Mouse (Mus musculus) G1E (cell line): ENCODE results near the gene Ccdc77. TPM values are rescaled to one million over a fixed set of nuclear protein-coding genes. Genes with fewer than 3 reads are reported as not detected.

Source experiments
- ATAC-seq: 2 replicates; pipeline ENCODE4 v1.8.0; 2016; ENCODE audit warnings: mild to moderate bottlenecking; ENCODE audit not compliant: insufficient number of reproducible peaks, poor library complexity, low FRiP score, severe bottlenecking; ENCODE audit errors: extremely low read depth
- DNase-seq: peaks from one replicate; pipeline ENCODE4 v3.0.0; 2012; ENCODE audit warnings: low spot score
- H3K27me3 ChIP-seq: 2 replicates; pipeline ENCODE4 v1.6.1; 2012; ENCODE audit warnings: mild to moderate bottlenecking, low read length, inconsistent platforms; ENCODE audit not compliant: insufficient read depth
- H3K36me3 ChIP-seq: replicated peaks from 2 replicates; pipeline ENCODE3; 2012; ENCODE audit warnings: mild to moderate bottlenecking, inconsistent platforms
- H3K4me1 ChIP-seq: 2 replicates; pipeline ENCODE4 v1.6.1; 2012; ENCODE audit warnings: low read depth, low read length, inconsistent platforms, mixed read lengths; ENCODE audit not compliant: insufficient read depth
- H3K4me3 ChIP-seq: 2 replicates; pipeline ENCODE4 v1.5.1; 2012; ENCODE audit warnings: low read depth, mild to moderate bottlenecking, inconsistent platforms, low read length, moderate library complexity, mixed read lengths
- H3K9me3 ChIP-seq: replicated peaks from 2 replicates; pipeline ENCODE4 v1.6.1; 2012; ENCODE audit warnings: inconsistent platforms
- CTCF ChIP-seq: IDR thresholded peaks from 2 replicates; pipeline ENCODE4 v1.5.1; 2012; ENCODE audit warnings: low read depth, low read length, inconsistent platforms, mixed read lengths
- GATA1 ChIP-seq: IDR thresholded peaks from 2 replicates; pipeline ENCODE4 v1.6.1; 2012; ENCODE audit warnings: borderline replicate concordance, low read length, inconsistent platforms, mixed read lengths
- GATA2 ChIP-seq: IDR thresholded peaks from 2 replicates; pipeline ENCODE4 v1.6.1; 2012; ENCODE audit warnings: low read depth, low read length, inconsistent platforms, borderline replicate concordance
- POLR2AphosphoS5 ChIP-seq: IDR thresholded peaks from 2 replicates; pipeline ENCODE4 v1.6.1; 2012; ENCODE audit warnings: low read depth, low read length, inconsistent platforms; ENCODE audit not compliant: insufficient replicate concordance
- TAL1 ChIP-seq: conservative IDR thresholded peaks from 2 replicates; pipeline ENCODE4 v1.6.1; 2012; ENCODE audit warnings: low read depth, low read length, inconsistent platforms, mixed read lengths
- polyA plus RNA-seq: library from polyadenylated mRNA; stranded (reverse); fragments of >175 nt; gene quantifications from 2 replicates; pipeline ENCODE4 v1.2.3, GENCODE M21; 2012
- total RNA-seq, 2 experiments: library from RNA; stranded (forward) in 1 of 2; stranded (reverse) in 1 of 2; fragments of 200-1000 nt in 1 of 2; fragments of >200 nt in 1 of 2; fragmentation: Nextera tagmentation in 1 of 2; gene quantifications; 2 replicates each; pipeline ENCODE4 v1.2.3; 2014 to 2017

Gene Ccdc77
- total and polyA plus RNA-seq, 3 experiments, result 3.4 to 33.6 (median 31.9) TPM

DNA sequence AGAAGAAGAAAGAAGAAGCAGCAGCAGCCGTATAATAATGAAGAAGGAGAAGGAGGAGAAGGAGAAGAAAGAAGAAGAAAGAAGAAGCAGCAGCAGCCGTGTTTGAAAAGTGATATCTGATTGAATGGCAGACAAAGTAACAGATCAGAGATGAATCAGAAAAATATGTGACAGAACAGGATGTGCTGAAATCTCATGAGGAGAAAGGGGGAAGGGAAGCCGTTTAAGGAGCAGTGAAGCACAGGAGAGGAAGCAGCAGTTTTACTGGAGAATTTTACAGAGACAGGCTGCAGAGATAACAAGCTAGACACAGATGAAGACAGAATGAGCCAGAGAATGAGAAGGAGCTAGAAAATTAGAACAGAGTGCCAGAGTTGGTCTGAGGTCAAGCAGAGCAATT lies 15.2 kb downstream of the Ccdc77 start:
- ATAC-seq, result no peak; the same call in 1 of the 2 replicates
- no peak for TF ChIP-seq GATA1
- TF ChIP-seq CTCF, result no peak
- TF ChIP-seq GATA2, result no peak
- no peak for TF ChIP-seq POLR2AphosphoS5
- TF ChIP-seq TAL1, result no peak

GRCm38 (mm10) chr6:120343992-120344391 lies 20.2 kb downstream of the Ccdc77 start:
- H3K4me3 ChIP-seq, result no peak overlapping the region
- no peaks in the 10 kb centered on the region for H3K27me3 ChIP-seq
- no peak for ATAC-seq
- peaks cover 92% of the 10 kb centered on the region for H3K36me3 ChIP-seq
- DNase-seq, result no peak
- no peaks in the 10 kb centered on the region for H3K9me3 ChIP-seq
- TF ChIP-seq GATA2, result no peak
- TF ChIP-seq GATA1, result no peak
- no peak for TF ChIP-seq CTCF
- H3K4me1 ChIP-seq, result peaks cover 2% of the 10 kb centered on the region; the same call in 1 of the 2 replicates

More for the DNA sequence above, 15.2 kb downstream of the Ccdc77 start:
- no peak for DNase-seq
- H3K27me3 ChIP-seq, result no peaks in the 10 kb centered on the region
- no peak overlapping the region for H3K4me3 ChIP-seq
- no peaks in the 10 kb centered on the region for H3K9me3 ChIP-seq
- peaks cover 6% of the 10 kb centered on the region; the same call in 1 of the 2 replicates for H3K4me1 ChIP-seq
- peaks cover 86% of the 10 kb centered on the region for H3K36me3 ChIP-seq

- ATAC-seq, result no peak
- Histone ChIP-seq H3K9me3 (no peaks in the 10 kb centered on the region), H3K36me3 (peaks cover 90% of the 10 kb centered on the region), H3K4me1 (no peaks in the 10 kb centered on the region), H3K4me3 (no peak overlapping the region), H3K27me3 (no peaks in the 10 kb centered on the region)
- DNase-seq, result no peak
- TF ChIP-seq GATA1, result no peak
- no peak for TF ChIP-seq POLR2AphosphoS5
- TF ChIP-seq CTCF, result no peak
- no peak for TF ChIP-seq TAL1
- no peak for TF ChIP-seq GATA2
Observed at GRCm38 (mm10) chr6:120332351-120332750, 31.8 kb downstream of the Ccdc77 start.

DNA sequence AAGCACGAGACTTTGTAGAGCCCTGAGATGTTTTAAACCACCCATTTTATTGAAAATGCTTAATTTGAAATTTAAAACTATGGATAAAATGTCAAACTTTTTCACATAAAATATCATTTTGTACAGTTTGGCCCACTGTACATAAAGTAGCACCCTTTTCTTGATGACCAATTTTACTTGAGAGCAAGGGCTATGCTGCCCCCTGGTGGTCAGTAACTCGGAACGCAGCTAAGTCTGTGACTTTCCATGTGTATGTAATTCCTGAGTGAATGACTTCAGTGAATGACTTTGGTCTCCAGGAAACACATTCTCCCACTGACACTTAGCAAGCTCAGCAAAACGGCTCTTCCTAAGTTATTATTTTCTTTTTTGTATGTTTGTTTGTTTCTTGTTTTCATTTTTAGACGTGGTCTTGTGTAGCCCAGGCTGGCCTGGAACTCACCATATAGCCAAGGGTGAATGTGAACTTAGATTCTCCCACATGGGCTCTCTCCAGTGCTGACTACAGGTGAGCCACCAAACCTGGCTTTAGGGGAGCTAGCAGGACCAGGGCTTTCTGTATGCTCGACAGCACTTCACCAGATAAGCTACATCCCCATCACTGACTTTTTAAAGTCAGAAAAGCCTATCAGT lies 39.8 kb downstream of the Ccdc77 start:
- TF ChIP-seq TAL1 (no peak), POLR2AphosphoS5 (no peak), CTCF (peak; percentile 83), GATA2 (no peak)
- no peak overlapping the region for H3K4me3 ChIP-seq
- DNase-seq, result peak; percentile 42
- no peaks in the 10 kb centered on the region for H3K9me3 ChIP-seq
- 0 out of 2 replicates have a peak, but pooled peaks have one; percentile 40 for ATAC-seq
- no peaks in the 10 kb centered on the region for H3K4me1 ChIP-seq
- H3K27me3 ChIP-seq, result no peaks in the 10 kb centered on the region
- peaks cover 39% of the 10 kb centered on the region for H3K36me3 ChIP-seq

- no peaks in the 10 kb centered on the region for H3K4me1 ChIP-seq
- no peaks in the 10 kb centered on the region for H3K9me3 ChIP-seq
- H3K4me3 ChIP-seq, result no peak overlapping the region
- H3K27me3 ChIP-seq, result peaks cover 3% of the 10 kb centered on the region; the same call in 1 of the 2 replicates
- no peak for DNase-seq
- TF ChIP-seq CTCF (no peak), GATA2 (no peak), GATA1 (no peak), POLR2AphosphoS5 (no peak), TAL1 (no peak)
- no peak for ATAC-seq
- H3K36me3 ChIP-seq, result peaks cover 20% of the 10 kb centered on the region
Observed at GRCm38 (mm10) chr6:120320369-120320768, 43.8 kb downstream of the Ccdc77 start.

DNA sequence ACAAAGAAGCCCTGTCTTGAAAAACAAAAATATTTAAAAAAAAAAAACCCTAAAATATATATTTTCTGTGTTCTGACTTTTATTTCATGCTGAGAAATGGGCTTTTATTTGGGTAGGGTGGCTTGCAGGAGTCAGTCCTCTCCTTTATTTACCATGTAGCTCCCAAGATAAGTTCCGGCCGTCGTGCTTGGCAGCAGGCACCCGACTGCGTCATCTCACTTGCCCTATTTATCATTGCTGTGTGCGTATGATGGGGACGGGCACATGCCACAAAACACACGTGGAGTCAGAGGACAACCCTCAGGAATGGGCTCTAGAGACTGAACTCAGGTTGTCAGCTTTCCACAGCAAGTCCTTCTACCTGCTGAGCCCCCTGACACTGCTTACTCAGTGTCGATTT lies 45.0 kb downstream of the Ccdc77 start:
- TF ChIP-seq GATA1 (no peak), CTCF (no peak), TAL1 (no peak), GATA2 (no peak), POLR2AphosphoS5 (no peak)
- no peaks in the 10 kb centered on the region for H3K4me1 ChIP-seq
- H3K9me3 ChIP-seq, result no peaks in the 10 kb centered on the region
- H3K27me3 ChIP-seq, result peaks cover 3% of the 10 kb centered on the region; the same call in 1 of the 2 replicates
- peaks cover 9% of the 10 kb centered on the region for H3K36me3 ChIP-seq
- H3K4me3 ChIP-seq, result no peak overlapping the region
- DNase-seq (no peak), ATAC-seq (no peak)
